Mouse (Mus musculus) right cerebral cortex, postnatal 36 days (tissue): ENCODE results near the gene Gga3.

Experiments
- DNase-seq, 2 experiments: peaks; one replicate each; pipeline ENCODE4 v3.0.0; 2022; ENCODE audit warnings: low spot score in 2 of 2, mixed read lengths in 1 of 2

Gene Gga3

GRCm38 (mm10) chr11:115612059-115612409, 8.2 kb upstream of the Gga3 start:
- DNase-seq: peak in 1 of 2 experiments; percentile 43

GRCm38 (mm10) chr11:115611173-115611572, 7.3 kb upstream of the Gga3 start:
- DNase-seq: no peak

DNA sequence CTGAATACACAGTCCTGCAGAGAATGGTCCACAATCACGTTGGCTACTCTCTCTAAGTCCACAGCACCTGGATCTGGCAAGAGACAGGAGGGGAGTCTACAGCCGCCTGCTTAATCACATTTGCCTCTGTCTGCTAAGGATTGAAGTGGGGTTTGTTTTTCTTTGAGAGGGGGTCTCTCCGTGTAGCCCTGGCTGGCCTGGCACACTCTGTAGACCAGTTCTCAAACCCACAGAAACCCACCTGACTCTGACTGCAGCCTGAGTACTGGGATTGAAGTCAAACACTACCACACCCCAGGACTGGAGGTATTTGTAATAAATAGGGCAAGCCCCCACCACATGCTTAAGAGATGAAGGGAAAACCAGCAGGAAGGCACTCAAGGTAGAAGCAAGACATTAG, 5.7 kb upstream of the Gga3 start:
- no peak for DNase-seq

DNA sequence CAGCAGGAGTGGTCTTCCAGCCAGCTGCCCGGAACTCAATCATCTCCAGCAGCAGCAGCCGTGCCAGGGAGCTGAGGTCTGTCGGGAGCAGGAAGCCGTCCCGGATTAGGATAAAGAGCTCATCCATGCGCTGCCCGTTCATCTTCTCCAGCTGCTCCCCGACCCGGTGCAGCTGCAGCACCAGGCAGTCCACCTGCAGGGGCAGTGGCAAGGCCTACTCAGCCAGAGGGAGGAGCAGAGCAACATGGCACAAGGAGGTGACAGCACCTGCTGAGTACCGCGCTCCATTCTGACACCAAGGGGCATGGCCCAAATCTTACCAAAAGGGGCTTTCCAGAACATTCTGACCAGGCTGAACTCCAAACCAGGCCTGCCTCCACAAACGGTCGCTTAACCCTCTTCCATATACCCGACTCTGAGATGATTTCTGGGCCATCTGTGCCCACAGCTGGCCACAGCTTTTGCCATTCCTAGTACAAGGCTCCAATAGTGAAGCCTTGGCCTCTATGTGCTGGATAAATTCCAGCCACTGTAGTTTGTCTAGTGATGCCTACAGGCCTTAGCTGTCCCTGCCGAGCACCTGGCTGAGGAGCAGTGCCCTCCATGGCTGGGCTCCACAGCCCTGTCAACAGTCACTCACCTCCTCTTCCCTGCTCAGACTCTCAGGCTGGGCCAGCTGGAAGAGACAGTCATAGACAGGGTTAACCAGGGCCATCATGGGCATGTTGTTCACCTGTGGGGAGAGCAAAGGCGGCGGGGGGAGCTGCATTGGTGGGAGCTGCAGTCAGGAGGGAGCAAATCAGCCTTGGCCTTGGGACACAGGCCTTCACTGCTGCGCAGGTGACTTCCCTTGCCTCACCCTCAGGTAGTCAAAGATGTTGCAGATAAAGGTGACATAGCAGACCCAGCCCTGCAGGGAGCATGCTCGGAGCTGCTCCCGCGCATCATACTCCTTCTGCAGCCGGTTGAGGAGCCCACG, 4.9 kb upstream of the Gga3 start:
- no peak for DNase-seq

- DNase-seq: no peak
These were observed 2.9 kb upstream of the Gga3 start for GRCm38 (mm10) chr11:115606733-115607132.

DNA sequence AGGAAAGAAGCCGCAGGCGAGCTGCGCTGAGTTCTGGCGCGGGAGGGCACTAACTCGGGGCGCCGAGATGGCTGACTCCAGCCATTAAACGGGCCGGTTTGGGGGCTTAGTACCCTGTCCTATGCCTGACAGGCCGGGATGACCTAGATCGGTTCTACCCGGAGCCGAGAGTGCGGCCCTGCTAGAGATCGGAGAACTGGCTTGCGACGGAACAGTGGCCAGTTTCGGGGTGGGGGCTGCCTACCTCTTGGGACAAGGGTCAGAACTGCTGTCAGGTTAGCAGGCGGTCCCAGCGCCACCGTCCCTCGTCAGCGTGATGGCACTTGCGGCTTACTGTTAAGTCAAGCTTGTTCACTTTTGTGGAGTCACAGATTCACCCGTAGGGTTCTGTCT, 449 bp upstream of the Gga3 start:
- no peak for DNase-seq

DNA sequence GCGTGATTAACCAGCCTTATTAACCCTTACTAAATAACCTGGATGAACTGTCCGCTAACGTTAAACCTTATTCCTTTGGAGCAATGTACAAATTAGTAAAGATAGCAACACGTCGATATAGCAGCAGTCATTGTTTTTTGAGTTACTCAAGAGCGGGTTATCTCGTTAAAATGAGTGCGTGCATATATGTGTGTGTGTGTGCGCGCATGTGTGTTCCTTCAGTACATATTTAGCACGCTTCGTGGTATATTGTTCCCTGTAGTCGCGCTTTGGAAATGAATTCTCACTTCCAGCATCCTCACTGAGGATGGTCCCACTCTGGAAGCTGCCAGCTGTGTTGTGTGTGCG, 749 bp downstream of the Gga3 start:
- no peak for DNase-seq

- no peak for DNase-seq
These were observed 2.7 kb downstream of the Gga3 start for GRCm38 (mm10) chr11:115601174-115601573.

DNA sequence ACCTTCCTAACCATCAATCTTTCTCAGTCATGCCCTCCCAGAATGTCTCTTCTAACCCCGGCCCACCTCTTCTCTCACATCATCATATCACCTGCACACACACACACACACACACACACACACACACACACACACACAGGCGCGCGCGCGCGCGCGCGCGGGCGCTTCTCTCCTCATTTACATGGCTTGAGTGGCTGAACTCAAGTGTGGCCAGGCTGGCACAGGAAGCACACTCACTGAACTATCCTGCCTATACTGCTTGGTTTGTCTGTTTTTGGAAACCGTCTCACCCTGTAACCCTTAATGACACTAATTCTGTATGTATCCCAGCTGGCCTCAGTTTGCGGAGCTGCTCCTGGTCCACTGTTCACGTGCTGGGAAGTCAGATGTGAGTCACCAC, 3.1 kb downstream of the Gga3 start:
- DNase-seq: no peak

DNA sequence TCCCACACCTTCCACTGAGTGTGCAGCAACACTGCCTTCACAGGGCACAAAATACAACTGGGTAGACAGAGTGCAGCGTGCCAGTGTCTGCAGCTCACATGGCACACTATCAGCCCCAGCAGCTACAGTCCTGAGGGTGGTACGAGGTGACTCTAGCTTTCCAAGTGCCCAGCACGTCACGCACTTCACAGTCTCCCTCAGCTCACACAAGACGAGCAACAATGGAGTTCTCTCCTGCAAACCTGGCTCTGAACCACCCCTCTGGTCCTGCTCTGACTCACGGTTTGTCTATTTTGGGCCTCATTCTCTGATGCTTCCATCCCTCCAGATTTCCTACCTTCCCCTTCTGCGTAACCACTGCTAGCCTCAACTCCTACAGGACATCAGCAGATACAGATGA, 4.1 kb downstream of the Gga3 start:
- peak in 1 of 2 experiments; percentile 42 for DNase-seq

DNA sequence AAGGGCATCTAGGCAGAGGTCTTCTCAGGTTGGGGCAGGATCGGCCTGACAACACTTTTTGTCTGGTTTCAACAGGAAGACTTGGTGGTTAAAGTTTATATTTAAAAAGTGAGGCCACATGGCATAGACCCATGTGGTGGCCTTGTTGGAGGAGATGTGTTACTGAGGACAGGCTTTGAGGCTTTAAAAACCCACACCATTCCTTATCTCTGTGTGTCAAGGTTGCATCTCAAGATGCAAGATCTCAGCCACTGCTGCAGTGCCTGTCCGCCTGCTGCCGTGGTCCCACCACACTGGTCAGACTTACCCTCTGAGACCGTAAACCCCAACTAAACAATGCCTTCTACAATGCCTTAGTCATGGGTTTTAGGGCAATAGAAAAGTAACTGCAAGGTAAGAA, 5.5 kb downstream of the Gga3 start:
- DNase-seq: no peak

DNA sequence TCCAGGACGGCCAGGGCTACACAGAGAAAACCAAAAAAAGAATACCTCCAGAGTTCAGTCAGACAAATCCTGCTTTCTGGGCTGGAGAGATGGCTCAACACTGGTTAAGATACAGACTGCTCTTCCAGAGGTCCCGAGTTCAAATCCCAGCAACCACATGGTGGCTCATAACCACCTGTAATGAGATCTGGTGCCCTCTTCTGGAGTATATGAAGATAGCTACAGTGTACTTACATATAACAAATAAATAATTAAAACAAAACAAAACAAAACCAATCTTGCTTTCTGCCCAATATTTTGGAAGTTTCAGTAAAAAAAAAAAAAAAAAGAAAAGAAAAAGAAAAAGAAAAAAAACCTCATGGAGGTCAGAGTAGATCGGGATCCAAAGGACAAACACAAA, 8.6 kb downstream of the Gga3 start:
- no peak for DNase-seq

DNA sequence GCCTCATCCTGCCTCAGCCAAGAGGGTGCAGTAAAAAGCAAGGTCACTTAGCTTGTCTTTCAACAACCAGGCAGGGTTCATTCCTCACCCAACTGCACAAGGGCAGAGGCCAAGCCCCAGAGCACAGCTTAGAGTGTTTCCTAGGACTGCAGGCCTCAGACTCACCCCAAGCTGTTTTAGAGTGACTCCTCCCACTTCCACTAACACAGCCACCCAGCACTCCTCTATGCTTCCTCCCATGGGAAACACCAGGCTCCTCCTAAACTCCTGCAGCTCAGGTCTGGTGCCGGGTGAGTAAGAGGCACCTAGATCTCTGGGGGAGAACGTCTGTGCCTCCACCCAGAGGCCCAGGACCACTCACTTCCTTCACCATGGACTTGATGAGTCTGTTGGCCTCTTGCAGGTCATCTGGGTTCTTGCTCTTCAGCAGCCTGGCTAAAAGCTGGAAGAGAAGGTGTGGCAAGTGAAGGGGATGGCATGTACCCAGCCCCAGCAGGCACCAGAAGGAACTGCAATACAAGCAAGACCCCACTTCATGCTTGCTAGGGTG, 13.2 kb downstream of the Gga3 start:
- DNase-seq: no peak

- no peak for DNase-seq
These were observed 15.9 kb downstream of the Gga3 start for GRCm38 (mm10) chr11:115587984-115588383.

DNA sequence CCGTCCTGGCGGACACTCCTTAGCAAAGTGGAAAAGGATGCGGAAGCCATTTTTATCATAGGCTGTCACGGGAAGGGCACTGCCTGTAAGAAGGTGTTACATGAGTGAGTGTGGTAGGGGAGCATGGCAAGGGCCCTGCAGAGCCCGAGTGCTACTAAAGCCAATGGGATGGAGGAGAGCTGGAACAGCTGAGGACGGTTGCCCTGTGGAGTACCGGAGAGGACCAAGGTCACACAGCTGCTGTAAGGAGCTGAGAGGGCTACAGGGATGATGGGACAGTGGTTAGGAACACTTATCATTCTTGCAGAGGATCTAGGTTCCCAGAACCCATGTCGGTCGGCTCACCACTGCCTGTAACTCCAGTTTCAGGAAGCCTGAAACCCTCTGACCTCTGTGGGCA, 17.4 kb downstream of the Gga3 start:
- no peak for DNase-seq

DNA sequence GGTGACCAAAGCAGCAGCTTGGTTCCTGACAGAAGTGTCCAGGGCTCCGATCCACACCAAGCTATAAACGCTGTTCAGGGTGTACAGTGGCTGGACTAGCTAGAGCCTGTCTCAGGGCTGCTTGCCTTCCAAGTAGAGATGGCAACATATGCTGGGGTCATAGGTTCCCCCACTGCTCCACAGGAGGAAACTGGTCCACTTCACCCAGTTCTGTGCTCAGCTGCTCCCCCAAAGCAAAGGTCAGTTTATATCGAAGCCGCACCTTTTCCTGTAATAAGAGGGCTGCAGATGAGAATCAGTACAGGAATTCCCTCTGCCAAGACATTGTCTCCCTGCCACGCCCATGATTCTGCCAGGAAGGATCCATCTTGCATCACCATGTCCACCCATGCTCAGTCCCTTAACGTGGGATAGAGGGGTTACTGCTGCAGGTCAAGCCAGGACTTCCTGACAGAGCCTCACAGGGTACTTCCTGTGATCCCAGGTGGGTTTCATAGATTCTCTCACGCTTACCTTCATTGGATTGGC, 18.2 kb downstream of the Gga3 start:
- no peak for DNase-seq

DNA sequence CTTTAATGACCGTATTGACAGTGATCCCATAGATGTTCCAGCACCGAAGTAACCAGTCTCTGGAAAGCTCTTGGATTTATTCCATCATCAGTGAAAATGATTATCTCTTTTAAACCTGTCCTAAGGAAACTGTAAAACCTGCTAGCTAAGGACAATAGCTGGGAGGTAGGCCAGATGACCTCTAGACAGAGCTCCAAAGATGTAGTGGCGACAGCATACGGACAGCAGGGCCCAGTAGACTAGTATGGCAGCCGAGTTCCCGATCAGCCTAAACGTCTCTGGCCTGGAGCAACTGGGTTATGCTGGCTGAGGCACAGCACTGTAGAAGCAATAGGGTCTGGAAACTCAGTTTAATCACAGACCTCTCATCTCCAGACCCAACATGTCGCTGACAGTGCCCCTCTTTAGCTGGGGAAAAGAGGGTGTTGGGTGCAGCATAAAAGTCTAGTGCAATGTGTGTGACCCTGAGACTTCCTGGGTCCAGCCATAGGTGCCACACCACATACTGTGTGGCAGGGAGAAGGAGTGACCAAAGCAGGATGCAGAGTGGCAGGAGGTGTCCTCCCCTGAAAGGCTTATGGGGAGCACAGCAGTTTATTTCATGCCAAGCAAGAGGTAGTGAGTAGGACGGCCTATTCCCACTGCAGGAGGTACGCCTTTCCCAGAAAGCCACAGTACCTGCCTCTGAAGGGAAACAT, 19.3 kb downstream of the Gga3 start:
- no peak for DNase-seq

- no peak for DNase-seq
These were observed 20.8 kb downstream of the Gga3 start for GRCm38 (mm10) chr11:115582913-115583606.

DNA sequence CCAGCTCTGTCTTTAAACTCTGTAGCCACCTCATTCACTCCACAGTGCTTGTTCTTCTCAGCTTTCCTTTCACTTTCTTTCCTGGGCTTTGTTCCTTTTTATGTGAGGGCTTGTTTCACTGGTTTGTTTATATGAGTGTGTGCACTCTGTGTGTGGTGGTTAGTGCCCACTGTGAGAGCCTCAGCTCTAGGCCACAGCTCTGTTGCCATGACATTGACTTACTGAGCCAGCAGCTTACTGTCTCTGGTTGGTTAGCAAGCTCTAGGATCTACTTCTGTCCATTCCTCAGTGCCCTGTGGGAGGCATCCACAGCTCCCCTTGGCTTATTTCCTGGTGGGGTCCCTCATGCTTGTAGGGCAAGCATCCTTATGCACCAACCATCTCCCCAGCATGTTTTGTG, 24.8 kb downstream of the Gga3 start:
- no peak for DNase-seq

- DNase-seq: no peak
These were observed 38.9 kb downstream of the Gga3 start for GRCm38 (mm10) chr11:115564961-115565360.

- DNase-seq: peak; percentile 93 to 94
These were observed 39.6 kb downstream of the Gga3 start, which contains the start of gene Nup85 for GRCm38 (mm10) chr11:115564064-115564809. Nup85 (plus strand) TSS chr11:115564434.
